Mouse (Mus musculus) ovary, postnatal 10 days (tissue): ENCODE measurements at regions not wholly inside any gene's neighbourhood (a gene's known extent, or its start where the extent isn't known, plus 50 kb on each side); places are given as distances from the start of the nearest gene placed in this dataset.

Source experiments
- DNase-seq: peaks from one replicate; pipeline ENCODE4 v3.0.0; 2022; ENCODE audit warnings: low spot score

DNA sequence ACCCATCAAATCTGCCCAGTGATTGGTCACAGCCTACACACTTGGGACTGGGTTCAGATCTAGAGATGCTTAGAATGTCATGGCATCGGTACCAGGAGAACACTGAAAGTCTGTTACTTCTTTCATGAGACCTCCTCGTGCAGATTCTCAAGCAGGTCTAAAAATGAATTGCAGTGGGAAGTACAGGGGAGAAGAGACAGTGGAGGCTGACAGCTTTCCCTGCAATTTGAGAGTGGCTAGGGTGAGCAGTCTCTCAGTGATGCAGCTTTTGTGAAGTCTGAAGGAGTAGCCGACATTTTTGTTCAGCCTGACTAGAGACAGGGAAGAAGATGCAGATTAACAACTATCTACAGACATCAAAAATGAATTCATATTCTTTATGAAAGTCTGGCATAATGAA, 112.5 kb downstream of the Fam198b start:
- DNase-seq, result no peak

DNA sequence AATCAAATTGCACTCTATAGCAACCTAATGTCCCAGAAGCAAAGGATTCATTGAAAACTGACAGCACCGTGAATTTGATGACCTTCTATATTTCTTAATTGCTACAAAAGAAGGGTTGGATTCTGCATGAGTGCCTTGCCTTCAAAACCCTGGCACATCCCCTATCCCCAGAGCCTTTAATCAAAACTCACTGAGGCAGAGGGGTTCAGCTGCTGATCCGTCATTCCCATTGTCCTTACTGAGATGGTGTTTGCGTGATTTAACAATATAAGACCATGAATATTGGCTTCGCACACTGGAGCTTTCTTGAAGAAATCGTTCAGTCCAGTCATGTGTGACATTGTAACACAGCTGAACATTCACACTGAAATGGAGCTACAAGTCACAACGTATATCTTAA, 118.0 kb downstream of the Fam198b start:
- DNase-seq, result no peak

DNA sequence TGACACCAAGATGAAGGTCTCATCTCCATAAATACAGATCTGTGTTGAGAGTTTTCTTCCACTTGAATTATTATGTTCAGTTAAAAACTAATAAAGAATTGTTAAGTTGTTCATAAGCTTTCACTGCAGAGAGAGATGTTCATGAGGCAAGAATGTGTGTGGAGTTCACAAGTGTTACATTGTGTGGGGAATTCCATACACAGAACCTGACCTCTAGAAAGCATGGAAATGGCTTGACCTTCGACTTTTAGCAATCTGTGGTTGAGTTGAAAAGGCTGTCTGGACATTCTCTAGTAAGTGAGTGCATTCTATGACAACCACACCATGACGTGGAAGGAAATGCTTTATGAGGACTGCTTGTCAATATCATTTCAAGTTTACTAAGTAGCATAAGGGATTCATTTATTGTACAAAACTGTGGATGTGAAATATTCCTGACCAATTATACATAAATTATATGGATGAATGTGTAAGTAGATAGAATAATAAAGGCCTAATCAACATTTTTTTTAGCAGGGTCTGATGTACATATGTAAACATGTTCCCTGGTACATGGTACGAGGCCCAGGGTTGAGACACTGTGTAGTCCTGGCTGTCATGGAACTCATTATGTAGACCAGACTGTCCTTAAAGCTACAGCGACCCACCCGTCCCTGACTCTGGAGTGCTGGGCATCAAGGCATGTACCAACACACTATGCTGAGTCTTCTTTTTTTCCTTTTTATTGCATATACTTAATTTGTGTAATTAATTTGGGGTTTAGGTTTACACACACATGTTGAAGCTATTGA, 119.2 kb downstream of the Fam198b start:
- DNase-seq, result no peak

DNA sequence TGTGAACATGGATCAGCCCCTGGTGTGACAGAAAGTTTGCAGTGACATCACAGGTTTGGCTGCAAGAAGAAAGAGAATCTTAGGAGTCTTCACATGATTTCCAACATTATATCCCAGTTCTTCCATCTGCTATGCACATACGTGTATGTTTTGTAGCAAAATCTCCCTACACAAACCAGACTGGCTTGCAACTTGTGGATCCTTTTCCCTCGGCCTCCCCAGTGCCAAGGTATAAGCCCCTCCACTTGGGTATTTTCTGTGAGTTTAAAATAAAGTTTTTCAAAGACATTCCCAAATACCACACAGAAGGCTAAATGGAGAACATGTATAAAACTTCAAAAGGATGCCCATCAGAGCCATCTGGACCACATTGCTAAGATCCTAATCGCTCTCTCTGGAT, 120.2 kb downstream of the Fam198b start:
- no peak for DNase-seq

DNA sequence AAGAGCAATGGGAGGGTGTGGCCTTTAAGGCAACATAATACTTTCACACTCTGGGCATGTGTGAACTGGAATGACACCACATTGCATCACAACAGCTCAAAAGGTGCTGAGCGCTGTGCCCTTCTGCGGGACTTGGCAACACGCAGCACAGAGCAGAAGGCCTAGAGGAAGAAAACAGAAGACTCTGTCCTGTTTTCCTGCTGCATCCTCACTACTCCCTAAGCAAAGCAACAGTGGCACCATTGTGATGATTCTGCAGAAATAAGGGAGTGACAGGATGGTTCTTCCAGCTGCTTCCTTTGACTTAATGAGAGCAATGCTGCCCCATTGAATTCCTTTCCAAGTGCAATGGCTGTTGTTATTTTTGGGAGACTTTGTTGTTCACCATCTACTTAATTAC, 120.6 kb downstream of the Fam198b start:
- DNase-seq, result no peak

DNA sequence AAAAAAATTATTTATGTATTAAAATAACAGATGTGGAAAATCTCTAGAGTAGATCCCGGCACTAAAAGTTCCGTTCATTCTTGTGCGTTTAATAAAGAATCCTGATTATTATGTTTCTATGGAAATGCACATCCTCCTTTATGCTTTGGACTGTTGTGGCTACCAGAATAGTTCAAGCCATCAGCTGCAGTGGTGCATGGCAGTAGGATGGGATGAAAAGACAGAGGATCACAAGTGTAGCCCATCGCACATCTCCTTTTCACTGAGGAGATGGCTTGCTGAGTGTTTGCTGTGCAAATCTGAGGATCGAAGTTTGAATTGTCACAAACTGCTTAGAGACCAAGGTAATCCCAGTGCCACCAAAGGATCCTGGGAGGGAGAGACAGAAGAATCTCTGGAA, 121.0 kb downstream of the Fam198b start:
- DNase-seq, result no peak

DNA sequence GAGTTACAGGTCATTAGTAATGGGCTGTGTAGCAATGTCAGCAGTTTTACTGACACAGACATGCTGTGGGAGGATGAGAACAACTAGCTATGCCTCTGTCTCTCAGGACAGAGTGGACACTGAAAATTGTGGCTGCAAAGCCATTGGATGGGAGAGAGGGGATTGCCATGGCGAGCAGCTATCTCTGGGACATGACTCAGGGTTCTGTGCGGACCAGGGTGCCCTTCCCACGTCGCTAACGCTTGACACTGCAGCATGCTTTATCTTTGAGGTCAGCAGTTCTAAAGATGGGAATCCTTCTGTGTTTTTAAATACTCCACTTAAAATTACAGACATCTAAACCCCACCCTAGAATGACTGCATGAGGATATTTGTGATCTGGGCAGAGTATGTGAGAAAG, 121.9 kb downstream of the Fam198b start:
- no peak for DNase-seq

DNA sequence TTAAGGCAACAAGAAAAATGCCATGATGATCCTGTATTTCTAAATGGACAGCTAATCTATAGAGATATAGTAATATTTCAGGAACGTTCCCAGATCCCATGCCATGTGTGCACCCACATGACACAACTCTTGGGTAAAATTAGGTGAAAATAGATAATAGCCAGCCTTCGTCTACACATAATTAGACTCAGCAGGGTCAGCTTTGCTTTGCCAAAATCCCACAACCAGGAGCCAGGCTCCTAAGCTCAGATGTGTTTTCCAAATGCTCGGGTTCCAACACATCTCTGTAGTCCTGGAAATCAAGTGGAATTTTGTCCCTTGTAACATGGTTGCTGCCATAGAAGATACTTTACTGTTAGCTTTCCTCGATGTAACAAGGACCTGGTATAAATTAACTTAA, 122.7 kb downstream of the Fam198b start:
- DNase-seq, result no peak

DNA sequence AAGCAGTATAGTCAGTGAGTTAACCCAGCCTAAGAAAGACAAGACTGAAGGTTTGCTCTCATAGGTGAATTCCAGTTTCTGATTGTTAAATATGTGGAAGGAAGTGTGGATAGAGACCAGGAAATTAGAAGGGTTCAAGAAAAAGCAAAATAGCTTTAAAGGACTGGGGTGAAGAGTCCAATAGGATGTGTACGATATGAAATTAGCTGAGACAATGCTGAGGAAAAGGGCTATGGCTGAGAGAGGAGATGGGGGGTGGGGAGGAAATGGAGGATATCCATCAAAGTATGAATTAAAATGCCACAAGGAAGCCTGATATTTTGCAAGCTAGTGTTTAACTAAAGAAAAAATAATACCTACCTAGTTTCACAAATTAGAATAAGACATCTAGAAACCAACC, 124.9 kb downstream of the Fam198b start:
- no peak for DNase-seq

DNA sequence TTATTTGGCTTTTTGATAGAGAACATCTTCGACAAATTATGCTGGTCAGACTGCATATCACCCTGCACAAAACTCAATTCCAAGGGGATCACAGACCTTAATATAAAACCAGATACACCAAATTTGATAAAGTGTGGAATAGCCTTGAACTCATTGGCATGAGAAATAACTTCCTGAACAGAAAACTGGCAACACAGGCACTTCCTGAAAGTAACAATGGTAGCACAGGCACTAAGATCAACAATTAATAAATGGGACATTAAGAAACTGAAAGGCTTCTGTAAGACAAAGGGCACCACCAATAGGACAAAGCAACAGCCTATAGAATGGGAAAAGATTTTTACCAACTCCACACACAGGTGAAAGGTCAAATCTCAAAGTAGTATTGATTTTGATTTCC, 141.5 kb downstream of the Fam198b start:
- DNase-seq, result no peak

DNA sequence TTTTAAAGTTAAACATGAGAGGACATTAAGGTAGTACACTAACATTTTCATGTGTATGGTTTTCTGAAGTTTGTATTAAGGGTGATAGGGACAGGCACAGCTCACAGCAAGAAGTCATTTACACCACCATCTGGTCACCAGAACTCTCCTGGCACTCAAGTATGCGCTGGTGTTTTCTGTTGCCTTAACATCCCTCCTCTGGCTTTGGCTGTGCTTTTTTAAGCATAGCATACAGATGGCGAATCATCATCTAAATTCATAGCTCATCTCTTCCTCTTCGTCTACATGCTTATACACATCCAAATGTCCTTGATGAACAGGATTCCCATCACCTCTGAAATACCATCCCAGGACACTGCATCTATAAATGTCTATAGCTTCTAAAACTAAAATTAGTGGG, 148.7 kb downstream of the Fam198b start:
- DNase-seq, result no peak

DNA sequence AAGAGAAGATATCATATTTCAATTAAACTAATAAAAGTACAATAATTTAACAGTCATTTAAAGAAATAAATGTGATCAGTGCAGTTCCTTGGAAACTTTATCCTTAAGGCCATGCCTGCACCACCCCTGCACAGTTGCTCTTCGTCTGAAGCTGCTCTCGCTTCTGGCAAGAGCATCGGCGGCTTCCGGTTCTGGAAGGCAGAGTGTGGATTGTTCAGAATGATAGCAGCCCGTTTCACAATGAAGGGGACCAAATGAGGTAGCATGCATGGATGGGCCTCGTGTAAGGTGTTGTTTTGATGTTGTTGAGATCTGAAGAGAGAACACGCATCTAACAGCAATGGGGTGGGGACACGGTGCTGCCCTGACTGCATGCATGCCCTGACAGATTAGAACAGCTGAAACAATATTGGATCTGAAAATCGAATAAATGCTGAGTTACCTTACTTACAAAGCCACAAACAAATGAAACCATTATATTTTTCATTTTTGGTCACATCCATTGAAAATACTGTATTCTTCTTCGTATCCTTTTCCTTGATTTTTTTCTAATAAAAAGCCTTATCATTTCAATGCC, 154.3 kb downstream of the Fam198b start:
- no peak for DNase-seq

DNA sequence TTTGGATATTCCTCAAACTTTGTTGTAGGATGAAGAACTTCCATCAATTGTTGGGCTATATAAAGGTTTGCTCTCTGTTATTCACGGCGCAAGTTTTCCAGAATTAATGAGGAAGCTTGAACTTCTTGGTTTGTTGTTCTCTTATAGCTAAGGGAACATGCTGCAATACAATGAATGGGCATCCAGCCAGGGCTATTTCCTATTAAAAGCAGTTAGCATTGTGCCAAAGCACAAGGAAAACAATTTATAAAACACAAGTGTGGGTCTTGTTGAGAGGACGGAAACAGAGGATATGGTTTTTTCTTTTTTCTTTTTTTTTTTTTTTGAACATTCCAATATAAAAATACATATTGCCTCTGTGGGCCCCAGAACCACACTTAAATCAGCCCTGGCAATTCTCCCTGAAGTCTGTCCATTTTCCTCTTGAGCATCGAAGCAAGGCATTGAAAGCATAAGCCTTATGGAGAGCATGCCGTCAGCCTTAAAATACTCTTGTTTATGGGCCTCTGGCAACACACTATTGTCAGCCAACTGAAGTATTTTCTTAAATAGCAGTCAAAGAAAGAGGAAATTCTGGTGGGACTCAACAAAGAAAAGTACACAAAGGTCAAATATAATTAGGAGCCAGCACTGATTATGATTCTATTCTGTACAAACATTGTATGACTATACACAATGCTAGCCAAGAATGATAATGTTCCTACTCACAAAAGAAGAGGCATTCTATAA, 158.6 kb downstream of the Fam198b start:
- DNase-seq, result no peak

DNA sequence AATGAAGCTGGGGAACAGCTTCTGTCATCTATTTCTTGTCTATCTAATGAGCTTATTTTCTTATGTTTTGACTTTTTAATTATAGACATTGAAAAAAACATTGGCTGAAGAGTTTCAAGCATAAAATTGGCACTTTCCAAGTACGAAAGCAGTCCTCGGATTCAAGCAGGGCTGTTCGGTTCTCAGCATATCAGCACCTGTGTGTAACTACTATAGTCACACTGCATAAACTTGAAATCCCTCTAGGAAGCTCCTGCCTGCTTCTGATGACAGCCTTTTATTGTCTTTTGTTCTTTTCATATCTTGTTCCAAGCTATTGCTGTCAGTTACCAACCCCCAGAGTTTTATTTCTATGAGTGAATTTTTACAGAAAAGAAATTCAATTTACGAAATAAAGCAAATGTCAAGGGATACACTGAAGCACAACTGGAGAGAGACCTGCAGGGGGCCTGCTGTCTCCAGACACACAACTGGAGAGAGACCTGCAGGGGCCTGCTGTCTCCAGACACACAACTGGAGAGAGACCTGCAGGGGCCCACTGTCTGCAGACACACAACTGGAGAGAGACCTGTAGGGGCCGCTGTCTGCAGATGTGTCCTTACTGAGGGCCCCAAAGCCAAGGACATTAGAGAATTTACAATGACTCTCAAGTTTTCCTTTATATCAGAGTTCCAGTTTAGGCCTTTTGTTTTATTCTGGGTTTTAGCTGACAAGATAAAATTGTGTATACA, 165.3 kb downstream of the Fam198b start:
- no peak for DNase-seq

DNA sequence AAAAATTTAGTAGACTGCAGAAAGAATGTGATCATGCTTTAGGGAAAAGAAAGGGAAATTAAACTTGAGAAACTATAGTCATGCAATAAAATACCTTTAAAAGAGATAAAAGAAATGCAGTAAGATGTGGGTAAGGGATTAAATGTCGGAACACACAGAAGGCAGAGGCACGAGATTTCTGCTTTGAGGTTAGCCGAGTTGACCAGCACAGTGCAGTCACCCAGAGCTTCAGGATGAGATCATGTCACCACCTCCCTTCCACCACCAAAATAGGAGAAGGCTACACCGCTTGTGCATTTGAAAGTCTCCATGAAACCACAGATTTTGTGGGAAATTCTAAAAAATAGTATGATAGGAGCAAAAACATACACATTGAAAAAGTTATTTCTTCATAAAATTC, 166.6 kb downstream of the Fam198b start:
- no peak for DNase-seq

DNA sequence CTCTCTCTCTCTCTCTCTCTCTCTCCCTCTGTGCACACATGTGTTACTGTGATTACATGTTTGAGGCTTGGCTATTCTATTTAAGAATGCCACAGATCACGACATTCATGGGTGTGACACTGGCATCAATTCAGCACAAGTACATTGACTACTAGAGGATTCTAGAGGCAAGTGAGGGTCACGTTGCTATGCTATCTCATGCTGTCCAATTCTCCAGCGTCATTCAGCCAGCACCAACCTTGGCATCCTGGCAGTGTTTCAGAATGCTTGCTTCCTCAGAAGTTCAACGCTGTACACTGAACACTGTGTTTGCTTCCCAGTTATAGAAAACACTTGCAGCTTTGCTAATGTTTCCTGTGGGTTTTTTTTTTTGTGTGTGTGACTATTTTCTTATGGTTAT, 167.6 kb downstream of the Fam198b start:
- DNase-seq, result no peak

DNA sequence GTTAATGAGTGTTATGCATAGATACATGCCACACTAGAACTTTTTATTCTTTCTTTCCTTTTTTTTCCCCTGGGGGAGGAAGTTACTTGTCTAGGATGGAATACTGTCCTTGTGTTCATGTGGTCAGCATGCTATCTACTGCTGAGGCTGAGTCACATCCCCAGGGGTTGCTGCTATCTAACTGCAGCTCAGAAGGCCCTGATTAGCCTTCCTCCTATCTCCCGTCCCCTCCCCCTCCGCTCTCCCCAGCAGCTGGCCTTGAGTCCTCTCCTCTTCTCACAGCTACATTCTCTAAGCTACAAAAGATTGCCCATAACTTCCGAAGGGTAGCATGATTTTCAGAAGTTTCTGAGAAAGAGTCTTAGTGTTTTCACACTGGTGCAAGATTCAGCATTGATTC, 168.5 kb downstream of the Fam198b start:
- DNase-seq, result no peak

DNA sequence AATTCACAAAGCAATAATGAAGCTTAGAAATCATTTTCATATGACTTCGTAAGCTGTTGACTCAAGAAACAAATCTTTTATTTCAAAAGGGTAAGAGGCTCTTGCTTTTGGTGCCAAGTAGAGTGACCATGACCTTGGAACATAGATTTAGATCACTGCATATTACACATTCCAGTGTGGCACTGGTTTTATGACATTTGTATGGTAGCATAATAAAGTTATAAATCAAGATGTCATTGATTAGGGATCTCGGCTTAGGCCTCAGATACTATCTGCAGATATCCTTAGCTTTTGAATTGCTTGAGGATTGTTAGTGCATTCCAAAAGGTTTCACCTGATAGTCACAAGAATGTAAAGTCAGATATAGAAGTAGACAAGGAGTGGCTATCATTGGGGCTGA, 169.1 kb downstream of the Fam198b start:
- no peak for DNase-seq

DNA sequence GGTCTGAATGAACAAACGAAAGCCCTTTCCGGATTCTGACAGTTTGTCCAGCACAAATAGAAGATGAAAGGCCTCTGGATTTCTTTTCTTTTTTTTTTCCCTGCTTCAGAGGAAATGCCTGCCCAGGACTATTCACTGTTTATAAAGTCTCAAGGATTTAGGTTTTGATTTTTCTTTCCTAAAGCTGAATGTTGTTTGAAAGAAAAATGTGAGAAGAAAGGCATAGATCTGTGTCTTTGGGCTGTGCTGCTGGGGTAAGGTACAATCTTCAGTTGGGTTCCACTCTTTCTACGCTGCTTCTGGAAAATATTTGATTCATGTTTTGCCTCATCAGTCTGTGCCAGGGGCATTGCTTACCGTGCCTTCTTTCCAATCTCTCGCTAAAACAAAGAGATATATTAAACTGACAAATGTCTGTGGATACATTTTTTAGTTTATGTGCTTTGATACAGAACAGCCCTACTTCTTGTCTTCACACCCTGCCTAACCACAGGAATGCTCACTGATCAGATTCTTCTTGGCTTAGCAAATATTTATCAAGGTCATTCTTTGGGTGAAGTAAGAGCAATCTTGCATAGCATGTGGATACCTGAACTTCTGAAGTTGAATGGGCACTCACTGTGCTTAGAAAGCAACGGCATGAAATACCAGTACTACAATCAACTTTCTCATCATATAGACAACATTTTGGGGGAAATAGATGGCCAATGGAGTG, 172.5 kb downstream of the Fam198b start:
- no peak for DNase-seq

DNA sequence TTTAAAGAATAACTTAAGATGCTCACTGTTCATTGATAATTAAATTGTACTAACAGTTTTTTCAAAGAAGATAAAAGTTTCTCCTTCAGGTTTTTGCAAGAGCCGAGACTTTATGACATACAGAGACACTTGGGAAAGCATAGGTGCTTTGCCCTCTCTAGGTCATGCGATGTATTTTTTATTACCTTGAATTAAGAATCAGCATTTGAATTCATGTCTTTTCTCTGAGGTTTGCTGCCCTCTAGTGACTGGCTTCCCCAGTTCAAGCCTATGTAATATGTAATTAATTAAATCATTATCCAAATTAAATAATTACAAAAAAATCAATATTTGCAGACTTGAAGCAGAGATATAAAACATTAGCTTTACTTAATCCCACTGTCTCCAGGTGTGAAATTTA, 174.4 kb downstream of the Fam198b start:
- no peak for DNase-seq

DNA sequence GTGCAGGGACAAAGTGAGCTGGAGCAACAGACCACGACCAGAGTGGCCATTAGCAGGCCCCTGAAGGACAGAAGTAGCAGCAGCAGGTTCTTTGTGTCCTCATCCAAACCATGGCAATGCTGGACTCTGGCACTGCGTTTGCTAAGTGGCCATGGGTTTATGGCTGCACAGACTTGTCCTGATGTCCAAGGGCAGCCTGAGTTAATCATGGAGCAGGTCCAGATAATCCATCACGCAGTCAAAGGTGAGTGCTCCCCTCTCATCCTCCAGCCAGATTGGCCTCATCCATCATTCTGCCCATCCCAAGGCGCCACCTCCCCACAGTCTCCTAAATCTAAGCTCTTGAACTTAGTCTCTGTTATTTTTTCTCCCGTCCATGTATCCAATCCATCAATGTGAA, 186.4 kb downstream of the Fam198b start:
- DNase-seq, result no peak

DNA sequence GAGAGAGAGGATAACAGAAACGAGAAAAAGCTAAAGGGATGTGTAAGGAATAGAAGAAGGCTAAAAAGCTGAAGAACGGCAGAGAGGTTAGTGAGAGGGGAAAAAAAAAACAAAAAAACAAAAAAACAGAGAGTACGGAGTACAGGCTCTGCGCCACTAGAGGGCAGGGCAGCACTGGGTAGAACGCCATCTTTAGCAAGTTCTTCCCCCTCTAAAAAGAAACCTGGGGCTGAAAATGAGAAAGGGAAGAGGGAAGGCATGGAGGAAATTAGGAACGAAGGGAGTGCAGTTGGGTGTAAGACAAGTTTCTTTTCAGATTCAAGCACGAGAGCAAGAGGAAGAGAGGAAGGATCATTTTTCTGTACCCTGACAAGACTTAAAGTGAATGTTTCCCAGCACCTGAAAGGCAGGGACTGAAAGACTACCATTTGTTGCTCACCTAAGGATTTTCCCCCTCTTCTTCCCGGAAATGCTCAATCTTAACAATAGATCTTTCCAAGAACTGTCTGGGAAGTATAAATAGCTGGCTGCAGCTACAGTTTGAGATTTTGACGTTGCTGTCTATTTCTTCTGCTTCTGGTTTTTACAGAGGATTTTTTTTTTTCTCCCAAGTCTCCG, 195.6 kb downstream of the Fam198b start:
- peak; percentile 10 for DNase-seq
